Mouse (Mus musculus): ENCODE data around the gene Kcnt2.

Gene Kcnt2

DNA sequence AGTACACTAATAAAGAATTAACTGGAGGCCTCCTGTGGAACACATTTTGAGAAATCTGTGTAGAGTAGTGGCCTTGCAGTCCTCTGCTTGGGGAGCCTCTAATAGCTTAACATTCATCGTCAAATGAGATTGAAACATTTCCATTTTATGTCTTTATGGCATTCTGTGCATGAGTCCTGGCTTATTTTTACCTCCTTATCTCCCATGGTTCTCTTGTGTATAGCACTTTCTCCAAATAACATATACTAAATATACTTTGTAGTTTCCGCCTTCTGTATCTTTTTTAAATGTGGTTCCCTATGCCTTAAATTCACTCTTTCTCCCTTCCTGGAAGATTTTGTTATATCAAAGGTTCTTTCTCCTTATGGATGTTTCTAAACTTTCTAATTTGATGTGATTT lies 246.3 kb downstream of the Kcnt2 start:
- DNase-seq (ENCODE audit: low spot score in 2 of 2), result no peak

GRCm38 (mm10) chr1:140513451-140513850 lies 267.5 kb downstream of the Kcnt2 start:
- no peak for DNase-seq (ENCODE audit: low spot score in 2 of 2)

- DNase-seq (ENCODE audit: low spot score in 2 of 2), result peak; percentile 44 to 64
These were observed 285.4 kb downstream of the Kcnt2 start for GRCm38 (mm10) chr1:140531285-140531908.

DNA sequence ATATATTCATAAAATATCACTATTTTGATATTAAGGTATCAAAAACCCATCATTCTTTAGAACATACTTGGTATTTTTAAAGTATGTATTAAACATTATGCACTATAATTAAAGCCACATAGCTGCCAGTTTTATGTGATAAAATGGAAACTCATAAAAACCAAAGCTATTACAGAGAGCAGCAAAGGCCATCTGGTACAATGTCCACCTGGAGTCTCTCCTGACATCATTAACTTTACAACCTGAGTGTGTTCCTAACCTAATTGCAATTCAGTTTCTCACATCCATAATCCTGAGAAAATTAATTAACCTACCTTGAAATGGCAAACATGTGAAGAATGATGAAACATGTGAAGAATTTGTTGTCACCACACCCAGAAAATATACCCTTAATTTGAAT lies 288.9 kb downstream of the Kcnt2 start:
- no peak for DNase-seq (ENCODE audit: low spot score in 2 of 2)

DNA sequence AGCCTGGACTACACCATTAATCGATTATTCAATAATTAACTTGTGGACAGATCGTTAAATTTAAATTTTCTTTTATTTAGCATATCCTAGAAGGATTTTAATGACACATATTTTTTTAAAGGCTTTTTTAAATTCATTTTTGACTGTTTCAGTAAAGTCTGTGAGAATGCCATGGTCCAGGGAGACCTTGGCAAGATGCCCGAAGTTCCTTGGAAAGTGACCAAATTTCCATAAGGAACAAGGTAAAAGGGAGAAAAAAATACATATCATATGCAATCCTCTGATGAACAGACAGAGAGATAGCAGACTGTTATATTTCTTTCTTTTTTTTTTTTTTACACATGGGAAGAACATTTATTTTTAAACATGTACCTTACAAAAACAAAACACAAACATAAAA lies 296.1 kb downstream of the Kcnt2 start:
- DNase-seq (ENCODE audit: low spot score in 2 of 2), result no peak

GRCm38 (mm10) chr1:140548711-140549110 lies 302.8 kb downstream of the Kcnt2 start:
- no peak for DNase-seq (ENCODE audit: low spot score in 2 of 2)

DNA sequence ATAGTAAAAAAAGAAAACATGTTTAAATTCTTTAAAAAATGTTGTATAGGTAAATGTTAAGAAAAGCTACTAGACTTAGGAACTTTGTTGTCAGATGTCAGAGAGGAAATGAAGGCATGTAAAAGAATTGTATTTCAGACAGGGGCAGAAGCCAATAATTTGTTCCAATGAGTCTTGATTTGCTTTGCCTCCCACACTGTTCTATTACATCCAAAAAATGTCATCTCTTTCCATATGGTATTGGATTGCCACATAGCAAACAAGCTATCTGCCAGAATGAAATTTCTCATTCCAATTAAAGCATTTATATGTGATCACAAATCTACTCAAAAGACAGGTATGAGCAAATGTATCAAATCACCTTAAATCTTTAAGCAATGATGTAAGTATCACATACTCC lies 314.8 kb downstream of the Kcnt2 start:
- DNase-seq (ENCODE audit: low spot score in 2 of 2), result no peak

- no peak for DNase-seq (ENCODE audit: low spot score in 2 of 2)
These were observed 326.2 kb downstream of the Kcnt2 start for GRCm38 (mm10) chr1:140572141-140572540.

- no peak for DNase-seq (ENCODE audit: low spot score in 2 of 2)
These were observed 332.6 kb downstream of the Kcnt2 start for GRCm38 (mm10) chr1:140578607-140579006.

- no peak for DNase-seq (ENCODE audit: low spot score in 2 of 2)
These were observed 342.3 kb downstream of the Kcnt2 start for GRCm38 (mm10) chr1:140588302-140588701.

DNA sequence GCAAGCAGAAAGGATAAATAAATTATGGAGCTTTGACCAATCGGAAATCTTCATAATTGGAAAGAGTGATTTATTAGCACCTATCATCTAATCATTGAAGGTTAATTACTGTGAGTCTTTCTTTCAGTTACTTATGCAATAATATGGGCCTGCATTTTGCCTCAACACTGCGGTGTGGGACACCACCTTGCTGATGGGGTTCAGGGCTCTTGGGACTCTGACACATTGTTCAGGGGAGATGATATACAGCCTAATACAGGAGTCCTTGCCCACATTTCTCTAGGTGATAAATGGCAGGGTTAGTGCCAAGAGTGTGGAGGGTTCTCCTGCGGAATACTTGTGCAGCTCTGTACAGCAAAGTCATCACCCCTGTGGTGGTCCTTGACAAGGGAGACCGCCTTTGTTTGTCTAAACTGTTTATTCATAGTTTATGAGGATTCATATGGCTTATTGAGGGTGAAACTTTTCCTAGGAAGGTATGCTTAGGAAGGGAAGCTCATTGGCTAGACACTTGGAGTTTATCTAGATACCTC lies 362.9 kb downstream of the Kcnt2 start:
- DNase-seq (ENCODE audit: low spot score in 2 of 2), result no peak

DNA sequence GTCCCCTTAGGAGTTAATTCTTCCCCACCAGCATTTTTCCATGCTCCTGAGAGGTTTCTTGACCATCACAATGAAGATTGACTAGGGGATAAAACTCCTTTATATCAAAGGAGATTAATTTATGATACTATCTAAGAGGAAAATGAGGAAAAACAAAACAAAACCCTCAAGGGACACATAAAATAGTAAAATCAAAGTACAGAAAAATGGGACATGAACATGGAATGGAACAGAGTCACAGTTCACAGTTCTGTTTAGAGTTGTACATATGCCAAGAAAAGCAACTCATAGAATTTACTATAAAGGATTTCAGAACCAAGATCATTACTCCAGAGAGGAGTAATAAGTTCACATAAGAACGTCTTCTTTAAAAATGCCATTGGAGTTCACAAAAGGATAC lies 367.1 kb downstream of the Kcnt2 start:
- DNase-seq (ENCODE audit: low spot score in 2 of 2), result no peak

- DNase-seq (ENCODE audit: low spot score in 2 of 2), result no peak
These were observed 368.9 kb downstream of the Kcnt2 start for GRCm38 (mm10) chr1:140614840-140615239.

DNA sequence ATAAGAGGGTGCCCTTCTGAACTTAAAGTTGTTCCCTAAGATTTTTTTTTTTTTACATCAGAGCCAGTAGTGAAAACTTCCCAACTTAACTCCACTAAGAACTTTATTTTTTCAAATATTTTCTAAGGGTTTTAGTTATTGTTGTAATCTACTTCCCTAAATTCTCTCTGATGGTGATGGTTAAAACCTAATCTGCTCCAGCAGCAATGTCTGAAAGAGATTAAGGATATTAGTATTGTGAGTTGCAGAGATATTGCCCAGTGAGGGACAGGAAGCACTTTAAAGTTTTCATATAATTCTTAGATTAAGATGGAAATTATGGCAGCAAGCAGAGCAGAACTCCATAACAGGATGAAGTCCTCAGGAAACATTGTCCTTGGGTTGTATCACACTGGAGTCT lies 372.2 kb downstream of the Kcnt2 start:
- DNase-seq (ENCODE audit: low spot score in 2 of 2), result no peak

DNA sequence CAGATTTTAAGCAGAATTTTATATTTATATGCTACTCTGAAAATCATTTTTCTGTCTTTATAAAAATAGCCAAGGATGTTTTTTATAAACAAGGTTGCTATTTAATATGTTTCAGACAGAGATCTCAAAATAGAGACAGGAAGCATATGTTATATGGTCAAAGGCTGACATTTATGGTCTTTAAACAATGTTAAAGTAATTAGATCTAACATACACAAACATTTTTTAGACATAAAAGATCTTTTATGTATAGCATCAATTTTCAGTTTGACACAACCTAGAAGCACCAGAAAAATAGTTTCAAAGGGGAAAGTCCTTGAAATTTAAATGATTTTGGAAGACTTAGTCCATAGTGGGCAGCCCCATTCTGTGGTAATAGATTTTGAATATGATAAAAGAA lies 379.0 kb downstream of the Kcnt2 start:
- no peak for DNase-seq (ENCODE audit: low spot score in 2 of 2)

- peak; percentile 22 to 34 for DNase-seq (ENCODE audit: low spot score in 2 of 2)
These were observed 413.8 kb downstream of the Kcnt2 start for GRCm38 (mm10) chr1:140659607-140660340.

DNA sequence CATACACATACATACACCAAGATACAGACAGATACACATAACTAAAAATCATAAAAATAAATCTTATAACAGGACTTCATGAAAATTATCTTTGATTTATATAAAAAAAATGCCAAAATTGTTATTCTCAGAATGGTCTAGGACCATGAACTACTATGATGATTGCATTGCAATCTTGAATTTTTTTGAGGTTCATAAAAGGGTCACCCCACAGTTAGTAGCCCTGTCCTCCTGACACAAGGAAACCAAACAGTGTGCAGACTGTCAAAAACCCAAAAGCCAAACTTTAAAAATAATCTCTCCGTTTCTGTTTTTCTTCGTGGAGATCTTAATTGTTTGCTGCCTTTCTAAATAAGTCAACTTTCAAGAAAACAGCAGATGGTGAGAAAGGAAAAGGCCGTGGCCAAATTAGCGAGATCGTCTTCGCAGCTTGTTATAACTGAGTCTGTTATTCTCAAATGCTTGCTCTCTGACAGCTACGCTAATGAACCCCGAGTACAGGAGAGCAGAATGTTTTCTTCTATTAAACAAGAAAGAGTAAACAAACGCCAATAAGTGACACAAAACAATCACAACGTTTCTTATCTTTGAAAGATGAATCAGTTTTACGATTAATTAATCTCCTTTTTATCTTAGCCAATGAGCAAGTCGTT lies 414.9 kb downstream of the Kcnt2 start:
- DNase-seq (ENCODE audit: low spot score in 2 of 2), result peak; percentile 13

DNA sequence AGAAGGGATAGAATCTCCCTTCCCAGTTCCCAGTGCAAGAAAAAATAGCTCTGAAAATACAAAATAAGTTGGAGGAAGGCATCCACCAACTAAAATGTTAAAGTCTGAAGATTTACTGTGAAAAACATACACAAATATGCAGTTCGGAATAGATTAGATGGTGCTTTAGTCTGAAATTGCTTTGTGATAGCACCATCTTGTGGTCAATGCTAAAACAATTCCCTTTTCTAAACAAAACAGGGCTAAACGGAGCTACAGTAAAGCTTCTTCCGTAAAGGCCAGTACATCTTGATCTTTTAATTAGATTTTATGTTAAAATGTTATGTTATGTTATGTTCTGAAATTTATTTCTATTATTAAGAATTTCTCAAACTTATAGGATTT lies 415.4 kb downstream of the Kcnt2 start:
- peak in 1 of 2 experiments; percentile 9 for DNase-seq (ENCODE audit: low spot score in 2 of 2)
